Mouse (Mus musculus) central nervous system, embryonic 14 days (tissue): ENCODE results near the gene Bloc1s2. TPM values are rescaled to one million over a fixed set of nuclear protein-coding genes. Genes with fewer than 3 reads are reported as not detected.

Experiments
- polyA plus RNA-seq: library from polyadenylated mRNA; depleted of rRNA; stranded (reverse); fragments of >200 nt; gene quantifications from 2 replicates; pipeline ENCODE4 v1.2.3, GENCODE M21; 2012; rRNA removed

The Bloc1s2 gene
- polyA plus RNA-seq, result 120 and 145 TPM in 2 replicates

DNA sequence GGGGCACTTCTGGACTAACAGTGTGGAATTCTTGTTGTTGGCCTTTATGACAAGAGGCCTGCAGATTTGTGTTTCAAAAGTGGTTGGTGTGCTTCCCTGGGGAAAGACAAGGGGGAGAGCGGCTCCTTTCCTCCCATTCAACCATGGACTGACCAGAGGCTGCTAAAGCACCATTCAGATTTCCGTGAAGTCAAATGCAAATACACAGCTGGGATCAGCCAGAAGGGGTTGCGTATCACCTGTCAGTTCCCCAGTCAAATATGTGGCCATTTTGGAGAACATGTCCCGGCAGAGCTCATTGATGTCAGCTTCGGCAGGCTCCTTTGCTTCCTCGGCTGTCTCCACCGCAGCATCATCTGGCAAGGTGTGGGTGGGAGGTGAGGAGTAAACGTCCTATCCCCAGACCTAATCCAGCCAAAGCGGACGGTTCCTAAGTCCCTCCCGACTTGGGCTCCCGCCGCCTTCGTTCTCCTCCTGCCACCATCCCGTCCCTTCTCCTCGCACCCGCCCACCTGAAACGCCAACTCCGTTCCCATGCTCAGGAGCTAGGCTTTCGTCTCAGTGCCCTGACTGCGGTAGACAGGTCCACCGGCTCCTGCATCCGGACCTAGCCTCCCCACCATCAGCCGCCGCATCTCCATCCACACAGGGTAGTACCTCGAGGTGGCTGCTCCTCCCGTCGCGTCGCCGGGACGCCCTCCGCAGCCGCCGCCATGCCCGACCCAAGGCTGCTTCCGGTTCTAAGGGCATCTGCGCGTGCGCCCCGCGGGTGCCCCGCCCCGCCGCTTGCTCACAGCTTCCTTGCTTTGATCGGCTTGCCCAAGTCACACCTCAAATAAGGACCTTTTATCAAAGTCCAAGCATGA lies at the start of gene Bloc1s2:
Bloc1s2 (minus strand) TSS at position 745 of the 866 bp plus-strand sequence.

DNA sequence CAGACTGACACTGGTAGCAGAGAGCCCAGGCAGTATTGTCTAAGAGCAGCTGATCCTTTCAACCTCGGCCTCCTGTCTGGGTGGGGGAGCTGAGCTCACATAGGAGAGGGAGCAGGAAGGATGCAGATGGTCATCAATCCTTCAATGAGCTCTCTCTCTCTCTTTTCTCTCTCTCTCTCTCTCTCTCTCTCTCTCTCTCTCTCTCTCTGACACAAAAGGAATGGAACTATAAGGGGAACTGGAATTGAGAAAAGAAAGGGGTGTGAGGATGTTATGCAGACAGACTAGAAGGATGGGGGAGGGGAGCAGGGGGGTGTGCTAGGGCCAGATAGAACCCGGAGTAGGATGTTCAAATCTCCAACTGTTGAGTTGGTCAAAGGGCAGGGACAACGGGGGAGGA lies 46.1 kb upstream of the Bloc1s2 start, which contains the start of gene Pkd2l1:
Pkd2l1 (minus strand) TSS at position 101 of the 400 bp plus-strand sequence.

DNA sequence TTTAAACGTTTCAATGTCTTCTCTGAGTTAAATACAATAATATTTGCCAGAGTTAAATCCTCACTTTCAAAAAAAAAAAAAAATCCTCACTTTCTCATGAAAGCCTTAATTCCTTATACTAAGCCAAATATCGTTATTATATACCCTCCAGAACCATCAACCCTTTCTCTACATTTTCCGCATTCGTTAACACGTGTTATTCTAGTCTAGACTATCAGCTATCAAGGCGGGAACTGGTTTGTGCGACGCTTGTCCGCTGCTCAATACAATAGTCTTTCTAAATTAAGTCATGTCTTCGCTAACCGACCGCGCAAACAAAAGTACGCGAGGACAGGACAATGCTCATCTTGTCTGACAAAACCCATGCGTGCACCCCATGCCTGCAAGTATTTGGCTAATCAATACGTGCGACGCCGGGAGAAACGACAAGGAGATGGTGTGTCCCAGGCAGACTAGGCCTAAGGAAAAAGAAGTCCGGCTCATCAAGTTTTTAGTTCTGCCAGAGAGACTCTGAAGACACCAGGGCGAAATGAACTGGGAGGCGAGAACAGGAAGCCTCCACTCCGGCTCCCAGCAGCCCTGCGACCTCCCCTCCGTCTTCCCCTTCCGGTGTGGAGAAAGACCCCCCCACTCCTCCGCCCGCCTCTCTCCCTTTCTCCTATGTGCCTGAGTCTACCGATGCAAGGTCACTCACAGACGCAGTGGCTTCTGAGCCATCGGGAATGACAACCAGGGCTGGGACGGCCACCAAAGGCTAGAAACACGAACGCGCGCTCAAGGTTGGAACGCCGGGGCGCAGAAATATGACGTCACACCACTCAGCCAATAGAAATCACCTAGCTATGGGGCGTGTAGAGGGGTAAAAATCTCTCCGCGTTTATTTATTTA lies 10.9 kb downstream of the Bloc1s2 start, which contains the start of gene Cwf19l1:
Cwf19l1 (minus strand) TSS at position 805 of the 888 bp plus-strand sequence.

DNA sequence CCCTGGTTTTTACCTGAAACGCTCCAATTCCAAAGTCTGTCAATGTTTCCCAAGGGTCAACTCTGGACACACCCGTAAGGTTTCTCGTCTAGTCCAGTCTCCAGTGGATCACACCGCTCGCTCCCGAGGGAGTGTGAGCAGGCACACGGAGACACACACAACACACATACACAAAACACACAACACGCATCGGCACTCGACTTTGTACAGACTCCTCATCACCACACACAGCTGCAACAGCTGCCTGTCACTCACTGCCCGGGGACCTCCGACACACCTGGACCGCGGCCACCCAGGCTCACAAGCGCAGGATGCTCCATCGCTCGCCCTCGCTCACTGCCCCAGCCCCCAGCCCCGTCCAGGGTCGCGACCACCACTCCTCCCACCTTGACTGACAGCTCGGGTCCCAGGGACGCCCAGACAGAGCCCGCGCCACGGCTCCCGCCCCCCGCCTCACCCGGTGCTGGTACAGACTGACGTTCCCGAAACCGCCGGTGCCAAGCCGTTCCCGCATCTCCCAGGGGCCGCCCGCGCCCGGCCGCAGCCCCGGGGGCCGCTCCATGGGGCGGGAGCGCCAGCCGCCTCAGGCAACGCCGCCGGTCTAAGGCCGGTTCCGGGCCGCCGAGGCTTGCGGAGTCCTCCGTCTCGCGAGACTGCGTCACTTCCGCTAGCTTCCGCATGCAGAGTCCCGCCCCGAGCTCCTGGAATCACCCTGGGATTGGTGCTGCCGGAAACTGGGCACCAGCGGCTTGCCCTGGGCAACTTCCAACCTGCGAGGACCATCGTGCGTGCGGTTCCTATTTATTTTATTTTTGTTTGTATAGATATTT lies 39.2 kb downstream of the Bloc1s2 start, which contains the start of gene Chuk:
Chuk (minus strand) TSS at position 650 of the 830 bp plus-strand sequence.

Other genes starting within 250 kb of the Bloc1s2 start
- 14.7 and 16.9 TPM in 2 replicates for gene Dnmbp, start 206.3 kb downstream of the Bloc1s2 start, polyA plus RNA-seq
- 0.15 and 0.16 TPM in 2 replicates for gene Cpn1, start 159.9 kb downstream of the Bloc1s2 start, polyA plus RNA-seq
- 0.05 TPM in 2 replicates for gene Cyp2c23, start 117.2 kb downstream of the Bloc1s2 start, polyA plus RNA-seq
- gene Erlin1, start 76.7 kb downstream of the Bloc1s2 start, polyA plus RNA-seq, result 21.8 and 23.1 TPM in 2 replicates
- gene Chuk, start 39.0 kb downstream of the Bloc1s2 start, polyA plus RNA-seq, result 119 and 127 TPM in 2 replicates
- 31.1 and 32.5 TPM in 2 replicates for gene Cwf19l1, start 10.6 kb downstream of the Bloc1s2 start, polyA plus RNA-seq
- 0.23 and 0.25 TPM in 2 replicates for gene Pkd2l1, start 46.0 kb upstream of the Bloc1s2 start, polyA plus RNA-seq
- 2.2 and 2.3 TPM in 2 replicates for gene Scd3, start 56.8 kb upstream of the Bloc1s2 start, polyA plus RNA-seq
- 313 and 366 TPM in 2 replicates for gene Scd2, start 147.2 kb upstream of the Bloc1s2 start, polyA plus RNA-seq
- 0.25 and 0.27 TPM in 2 replicates for gene Scd4, start 186.6 kb upstream of the Bloc1s2 start, polyA plus RNA-seq